Mouse (Mus musculus) hindbrain, postnatal 0 days (tissue): ENCODE data around the gene Atp9a. TPM values are rescaled to one million over a fixed set of nuclear protein-coding genes. Genes with fewer than 3 reads are reported as not detected.

Experiments used
- ATAC-seq: fragments of 200-750 bp; cut with Nextera tagmentation; 2 replicates; pipeline ENCODE4 v1.8.0; 2017; ENCODE audit warnings: mild to moderate bottlenecking, moderate TSS enrichment, moderate library complexity
- DNase-seq: peaks from one replicate; pipeline ENCODE4 v3.0.0-alpha.2; 2015; ENCODE audit warnings: low spot score
- H3K27ac ChIP-seq: fragments of 300-500 bp; sonication (generic); 2 replicates; pipeline ENCODE4 v1.5.1; 2014; ENCODE audit warnings: mild to moderate bottlenecking
- H3K27me3 ChIP-seq: fragments of 300-500 bp; sonication (generic); 2 replicates; pipeline ENCODE4 v1.6.1; 2014; ENCODE audit warnings: low read length, mixed read lengths; ENCODE audit not compliant: insufficient read depth
- H3K36me3 ChIP-seq: fragments of 300-500 bp; sonication (generic); 2 replicates; pipeline ENCODE4 v1.6.1; 2014; ENCODE audit warnings: low read length, mixed read lengths; ENCODE audit not compliant: insufficient read depth
- H3K4me1 ChIP-seq: fragments of 300-500 bp; sonication (generic); 2 replicates; pipeline ENCODE4 v1.6.1; 2014; ENCODE audit warnings: antibody characterized with exemption, low read length, mixed read lengths; ENCODE audit not compliant: insufficient read depth
- H3K4me2 ChIP-seq: fragments of 300-500 bp; sonication (generic); 2 replicates; pipeline ENCODE4 v1.6.1; 2014; ENCODE audit warnings: low read depth, mild to moderate bottlenecking, low read length, moderate library complexity, mixed read lengths
- H3K4me3 ChIP-seq: fragments of 300-500 bp; sonication (generic); 2 replicates; pipeline ENCODE4 v1.5.1; 2014; ENCODE audit warnings: low read length
- H3K9ac ChIP-seq: fragments of 300-500 bp; sonication (generic); replicated peaks from 2 replicates; pipeline ENCODE4 v1.6.1; 2014; ENCODE audit warnings: mild to moderate bottlenecking, low read length, moderate library complexity, mixed read lengths
- H3K9me3 ChIP-seq: fragments of 300-500 bp; sonication (generic); 2 replicates; pipeline ENCODE4 v1.6.1; 2016; ENCODE audit warnings: low read length, mixed read lengths
- CTCF ChIP-seq: IDR thresholded peaks from 2 replicates; pipeline ENCODE4 v1.5.1; 2016; ENCODE audit warnings: antibody characterized with exemption, control low read depth, low read depth
- WGBS: fragments of 180-500 bp; shearing (Covaris S2); extraction: QIAGEN DNeasy Blood & Tissue Kit; methylation state at CpG from one replicate; pipeline ENCODE4 v1.1.7; 2014; 5-methylcytosine and 5-hydroxymethylcytosine counted together
- polyA plus RNA-seq: library from polyadenylated mRNA; unstranded; fragments of >200 nt; fragmentation: Nextera tagmentation; extraction: Ambion mirVana; gene quantifications from 2 replicates; pipeline ENCODE4 v1.2.1, GENCODE M21; 2015
- total RNA-seq: library from RNA; depleted of rRNA; stranded (reverse); fragments of >200 nt; gene quantifications from 2 replicates; pipeline ENCODE4 v1.2.3, GENCODE M21; 2014

The Atp9a gene
- total and polyA plus RNA-seq, 2 experiments from 2014 or later = 130 to 607 TPM

- Histone ChIP-seq H3K9ac (no peak overlapping the region), H3K36me3 (peaks cover 14% of the 10 kb centered on the region)
Measured at GRCm38 (mm10) chr2:168684695-168685094, 57.5 kb downstream of the Atp9a start.

DNA sequence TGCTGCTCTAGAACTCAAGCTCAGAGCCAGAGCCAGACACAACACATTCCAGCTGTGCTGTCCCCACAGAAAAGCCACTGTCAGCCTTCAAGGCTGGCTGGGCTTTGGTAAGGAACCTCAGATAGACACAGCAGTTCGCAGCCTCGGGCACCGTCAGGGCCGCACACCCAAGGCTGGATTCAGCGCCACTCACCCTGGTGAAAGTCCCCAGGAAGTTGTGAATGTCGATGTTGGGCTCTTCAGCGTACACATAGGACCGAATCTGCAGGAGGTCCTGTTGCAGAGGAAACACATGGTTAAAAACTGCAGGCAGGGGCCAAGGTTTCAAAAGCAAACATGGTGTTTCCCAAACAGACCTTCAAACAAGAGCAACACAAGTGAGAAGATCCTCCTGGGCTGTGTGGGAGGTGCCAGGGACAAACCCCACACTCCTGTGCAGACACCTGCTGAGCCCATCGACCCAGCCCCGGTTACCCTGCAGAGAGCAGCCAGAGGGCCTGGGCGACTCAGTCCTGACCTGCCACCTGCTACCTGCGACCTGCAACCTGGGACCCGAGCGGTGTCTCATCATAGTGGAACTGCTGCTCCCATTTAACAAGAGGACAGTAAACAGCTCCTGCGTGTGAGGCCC is 58.6 kb downstream of the Atp9a start:
- ATAC-seq = no peak
- DNase-seq = no peak
- H3K27ac ChIP-seq = no peak overlapping the region
- H3K4me2 ChIP-seq = no peak overlapping the region
- H3K4me3 ChIP-seq = no peak overlapping the region
- no peak overlapping the region for H3K9ac ChIP-seq
- WGBS = 46% methylated on average over 15 of the region's 15 CpGs
- peaks cover 11% of the 10 kb centered on the region for H3K36me3 ChIP-seq
- H3K4me1 ChIP-seq = no peaks in the 10 kb centered on the region
- H3K27me3 ChIP-seq = no peaks in the 10 kb centered on the region
- TF ChIP-seq CTCF = no peak
- no peaks in the 10 kb centered on the region for H3K9me3 ChIP-seq

More at GRCm38 (mm10) chr2:168684695-168685094, 57.5 kb downstream of the Atp9a start:
- ATAC-seq (no peak), DNase-seq (no peak)
- Histone ChIP-seq H3K27ac (peak overlapping the region; percentile 11; the same call in 1 of the 2 replicates), H3K4me1 (no peaks in the 10 kb centered on the region), H3K9me3 (no peaks in the 10 kb centered on the region), H3K4me3 (no peak overlapping the region), H3K4me2 (no peak overlapping the region), H3K27me3 (no peaks in the 10 kb centered on the region)
- TF ChIP-seq CTCF = no peak
- 70% methylated on average over 3 of the region's 3 CpGs for WGBS

DNA sequence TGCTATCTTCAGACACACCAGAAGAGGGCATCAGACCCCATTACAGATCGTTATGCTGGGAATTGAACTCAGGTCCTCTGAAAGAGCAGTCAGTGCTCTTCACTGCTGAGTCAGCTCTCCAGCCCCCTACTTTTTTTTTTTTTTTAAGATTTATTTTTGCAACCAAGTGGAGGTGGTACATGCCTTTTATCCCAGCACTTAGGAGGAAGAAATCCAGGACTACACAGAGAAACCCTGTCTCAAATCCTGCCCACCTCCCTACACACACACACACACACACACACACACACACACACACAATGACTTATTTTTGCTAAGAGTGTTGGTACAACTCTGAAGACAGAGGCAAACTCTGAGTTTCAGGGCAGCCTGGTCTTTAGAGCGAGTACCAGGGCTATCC is 59.5 kb downstream of the Atp9a start:
- no peak overlapping the region for H3K27ac ChIP-seq
- H3K4me3 ChIP-seq = no peak overlapping the region
- DNase-seq = no peak
- no peak for TF ChIP-seq CTCF
- H3K9ac ChIP-seq = no peak overlapping the region
- H3K4me1 ChIP-seq = 0 out of 2 replicates have a peak, but pooled peaks cover 4% of the 10 kb centered on the region
- H3K27me3 ChIP-seq = no peaks in the 10 kb centered on the region
- no peak for ATAC-seq
- H3K36me3 ChIP-seq = peaks cover 11% of the 10 kb centered on the region
- no peak overlapping the region for H3K4me2 ChIP-seq
- H3K9me3 ChIP-seq = no peaks in the 10 kb centered on the region
- 88% methylated on average over 2 of the region's 2 CpGs for WGBS

DNA sequence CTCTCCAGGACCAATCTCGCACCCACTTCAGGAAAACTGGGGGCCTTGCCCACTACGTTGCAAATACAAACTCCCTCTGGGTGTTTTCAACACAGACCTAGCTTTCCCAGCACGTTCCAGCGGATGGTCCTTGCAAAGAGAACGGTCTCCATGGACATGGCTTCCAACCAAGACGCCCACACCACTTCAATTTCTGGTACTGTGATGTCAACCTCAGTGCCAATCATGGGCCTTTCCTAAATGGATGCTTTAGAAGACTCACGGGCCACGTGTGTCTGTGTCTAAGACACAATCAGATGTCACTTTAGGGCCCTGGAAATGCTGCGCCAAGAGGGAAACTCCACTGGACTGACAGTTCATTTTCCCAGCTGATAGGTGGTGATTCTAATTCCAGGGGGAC is 60.7 kb downstream of the Atp9a start:
- no peaks in the 10 kb centered on the region for H3K27me3 ChIP-seq
- ATAC-seq = no peak
- WGBS = 89% methylated on average over 9 of the region's 9 CpGs
- DNase-seq = no peak
- no peak for TF ChIP-seq CTCF
- H3K4me3 ChIP-seq = no peak overlapping the region
- H3K9ac ChIP-seq = no peak overlapping the region
- peaks cover 11% of the 10 kb centered on the region for H3K36me3 ChIP-seq
- no peak overlapping the region for H3K4me2 ChIP-seq
- 0 out of 2 replicates have a peak, but pooled peaks cover 6% of the 10 kb centered on the region for H3K4me1 ChIP-seq
- no peak overlapping the region for H3K27ac ChIP-seq
- no peaks in the 10 kb centered on the region for H3K9me3 ChIP-seq

DNA sequence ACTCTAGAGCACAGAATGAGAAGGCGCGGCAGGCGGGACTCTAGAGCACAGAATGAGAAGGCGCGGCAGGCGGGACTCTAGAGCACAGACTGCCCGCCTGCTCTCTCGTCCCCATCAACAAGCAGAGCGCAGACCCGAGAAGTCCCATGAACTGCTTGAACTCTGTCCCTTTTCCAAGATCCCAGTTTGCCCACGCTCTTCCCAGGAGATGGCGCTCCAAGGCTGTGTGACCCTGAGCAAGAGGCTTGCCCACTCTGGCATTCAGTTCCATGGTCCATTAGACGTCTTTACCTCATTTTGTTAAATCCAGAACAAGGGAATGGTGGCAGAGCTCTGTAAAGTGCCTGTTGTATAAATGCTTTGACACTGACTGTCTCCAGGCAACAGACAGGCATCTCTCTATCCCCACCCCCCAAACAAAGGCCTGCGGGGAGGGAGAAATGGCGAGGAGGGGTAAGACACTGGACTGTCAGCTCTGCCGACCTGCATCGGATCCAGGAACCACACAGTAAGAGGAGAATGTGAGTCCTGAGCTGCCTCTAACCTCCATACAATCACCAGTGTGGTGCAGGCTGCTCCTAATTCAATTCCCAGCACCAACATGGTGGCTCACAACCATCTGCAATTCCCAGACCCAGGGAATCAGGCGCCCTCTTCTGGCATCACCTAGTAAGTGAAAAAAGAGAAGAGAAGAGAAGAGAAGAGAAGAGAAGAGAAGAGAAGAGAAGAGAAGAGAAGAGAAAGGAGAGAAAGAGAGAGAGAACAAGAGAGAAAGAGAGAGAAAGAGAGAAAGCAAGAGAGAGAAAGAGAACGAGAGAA is 62.6 kb downstream of the Atp9a start:
- H3K27me3 ChIP-seq = no peaks in the 10 kb centered on the region
- H3K4me3 ChIP-seq = no peak overlapping the region
- 32% methylated on average over 19 of the region's 19 CpGs for WGBS
- H3K9me3 ChIP-seq = no peaks in the 10 kb centered on the region
- H3K36me3 ChIP-seq = peaks cover 22% of the 10 kb centered on the region
- H3K4me1 ChIP-seq = 0 out of 2 replicates have a peak, but pooled peaks cover 6% of the 10 kb centered on the region
- no peak overlapping the region for H3K4me2 ChIP-seq
- peak; percentile 48 for TF ChIP-seq CTCF
- DNase-seq (peak; percentile 67), ATAC-seq (peak; percentile 46)
- H3K9ac ChIP-seq = no peak overlapping the region
- H3K27ac ChIP-seq = peak overlapping the region; percentile 82

DNA sequence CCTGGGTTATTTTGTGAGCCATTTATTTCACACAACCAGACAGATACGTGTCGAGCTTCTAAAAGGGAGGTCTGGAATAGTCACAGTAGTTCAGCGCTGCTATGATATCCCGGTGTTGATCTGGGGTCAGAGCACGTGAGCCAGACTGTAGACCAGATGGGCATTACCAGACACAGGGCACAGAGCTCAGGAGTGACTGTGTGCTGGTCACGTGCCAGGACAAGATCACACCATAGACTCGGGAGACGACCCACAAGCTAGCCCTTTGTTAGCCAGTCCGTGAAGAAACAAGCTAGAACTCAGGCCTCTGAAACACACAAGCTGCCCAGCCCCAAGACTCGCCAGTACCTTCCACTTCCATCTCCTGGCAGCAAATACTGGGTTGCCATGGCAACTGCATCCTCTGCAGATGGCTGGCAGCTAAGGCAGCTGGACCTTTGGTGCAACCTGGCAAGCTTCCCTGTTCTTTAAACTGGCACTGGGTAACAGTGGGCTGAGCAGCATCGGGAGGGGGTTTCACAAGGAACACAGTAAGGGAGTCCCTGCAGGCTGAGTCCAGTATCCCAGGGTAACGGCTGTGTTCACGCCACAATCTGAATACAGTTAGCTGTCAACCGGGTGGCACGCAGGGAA is 63.4 kb downstream of the Atp9a start:
- WGBS = 28% methylated on average over 15 of the region's 15 CpGs
- Histone ChIP-seq H3K9me3 (no peaks in the 10 kb centered on the region), H3K4me2 (no peak overlapping the region), H3K4me3 (no peak overlapping the region), H3K4me1 (0 out of 2 replicates have a peak, but pooled peaks cover 6% of the 10 kb centered on the region), H3K36me3 (peaks cover 26% of the 10 kb centered on the region), H3K27me3 (no peaks in the 10 kb centered on the region), H3K27ac (peak overlapping the region; percentile 82), H3K9ac (no peak overlapping the region)
- ATAC-seq (peak; percentile 94), DNase-seq (peak; percentile 96)
- no peak for TF ChIP-seq CTCF
